Mouse (Mus musculus): Measurements from ENCODE around the gene Ccdc9b. TPM values are rescaled to one million over a fixed set of nuclear protein-coding genes. Genes with fewer than 3 reads are reported as not detected.

The Ccdc9b gene
- polyA plus RNA-seq, 1 experiment from 2014 or later = 1.3 TPM

DNA sequence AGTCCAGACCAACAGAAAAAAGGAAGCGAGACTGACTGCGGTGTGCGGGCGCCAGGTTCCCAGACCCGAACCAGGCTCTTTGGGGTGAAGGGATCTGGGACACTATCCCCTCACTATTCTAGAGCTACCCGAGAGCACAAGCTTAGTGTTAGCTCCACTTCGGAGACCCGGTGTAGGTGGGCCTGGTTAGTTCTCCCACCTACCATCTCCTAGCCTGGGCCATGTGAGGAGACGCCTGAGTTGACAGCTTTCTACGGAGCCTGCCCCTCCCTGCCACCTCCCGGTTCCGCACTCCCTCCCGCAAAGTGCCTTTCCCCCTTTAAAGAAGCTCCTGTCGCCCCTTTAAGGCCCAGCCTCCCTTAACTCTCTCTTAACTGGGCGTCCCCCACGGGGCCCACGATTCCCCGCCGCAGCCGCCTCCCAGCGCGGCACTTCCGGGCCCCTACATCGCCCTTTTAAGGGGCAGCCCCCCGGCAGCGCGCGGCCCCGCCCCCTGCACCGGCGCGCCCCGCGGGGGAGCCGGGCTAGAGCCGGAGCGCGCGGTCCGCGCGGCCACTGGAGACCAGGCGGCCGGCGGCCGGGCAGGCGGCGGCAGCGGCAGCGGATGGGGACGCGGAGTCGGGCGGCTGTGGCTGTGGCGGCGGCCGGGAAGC is 17.1 kb downstream of the Ccdc9b start, which contains the start of gene Inafm2:
TSS of gene Inafm2 (plus strand) at position 527 of the 653 bp plus-strand sequence.
- Histone ChIP-seq H3K4me1 (replicated peaks; ENCODE audit: control insufficient read depth, insufficient read depth, low read length) (peaks cover 28% of the 10 kb centered on the region), H3K4me2 (ENCODE audit: low read length) (peak within 1 kb of the TSS; percentile 78), H3K27me3 (replicated peaks; ENCODE audit: control insufficient read depth, insufficient read depth, low read length) (0 out of 2 replicates have a peak, but pooled peaks cover 7% of the 10 kb centered on the region), H3K4me3 (replicated peaks; ENCODE audit: low read length) (peak within 1 kb of the TSS; percentile 82), H3K9ac (replicated peaks; ENCODE audit: low read depth, low read length) (peak within 1 kb of the TSS; percentile 86), H3K9me3 (ENCODE audit: control insufficient read depth, low read length) (no peaks in the 10 kb centered on the region), H3K36me3 (ENCODE audit: control insufficient read depth, insufficient read depth) (no peaks in the 10 kb centered on the region), H3K27ac (ENCODE audit: low read length) (peak within 1 kb of the TSS; percentile 12; the same call in 1 of the 2 replicates)
- peak; percentile 95 for ATAC-seq
- WGBS = under 1% methylated on average over 52 of the region's 57 CpGs

DNA sequence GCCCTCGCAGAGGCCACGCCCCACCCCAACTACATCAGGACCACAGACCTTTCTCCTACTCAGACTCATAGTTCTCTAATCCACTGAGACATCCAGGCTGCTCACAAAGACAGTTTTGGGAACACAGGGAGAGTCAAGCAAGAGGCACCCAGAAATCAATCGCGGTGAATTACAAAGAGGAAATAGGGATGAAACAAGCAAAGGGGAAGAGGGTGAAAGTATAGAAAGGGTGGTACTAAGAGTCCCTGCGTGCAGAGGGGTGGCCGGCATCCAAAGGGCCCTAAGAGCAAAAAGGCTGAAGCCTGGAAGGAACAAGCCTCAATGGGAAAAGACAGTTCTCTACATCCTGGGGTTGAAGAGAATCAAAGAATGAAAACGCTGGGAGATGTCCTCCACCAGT is 17.8 kb downstream of the Ccdc9b start:
- H3K36me3 ChIP-seq (ENCODE audit: control insufficient read depth, insufficient read depth) = no peaks in the 10 kb centered on the region
- H3K4me2 ChIP-seq (ENCODE audit: low read length) = peak overlapping the region; percentile 78
- H3K9me3 ChIP-seq (ENCODE audit: control insufficient read depth, low read length) = no peaks in the 10 kb centered on the region
- 0 out of 2 replicates have a peak, but pooled peaks cover 7% of the 10 kb centered on the region for H3K27me3 ChIP-seq (replicated peaks; ENCODE audit: control insufficient read depth, insufficient read depth, low read length)
- peak overlapping the region; percentile 82; the same call in 1 of the 2 replicates for H3K4me3 ChIP-seq (replicated peaks; ENCODE audit: low read length)
- H3K4me1 ChIP-seq (replicated peaks; ENCODE audit: control insufficient read depth, insufficient read depth, low read length) = peaks cover 28% of the 10 kb centered on the region
- no peak for ATAC-seq
- 8% methylated on average over 7 of the region's 7 CpGs for WGBS
- no peak overlapping the region for H3K27ac ChIP-seq (ENCODE audit: low read length)
- no peak overlapping the region for H3K9ac ChIP-seq (replicated peaks; ENCODE audit: low read depth, low read length)

DNA sequence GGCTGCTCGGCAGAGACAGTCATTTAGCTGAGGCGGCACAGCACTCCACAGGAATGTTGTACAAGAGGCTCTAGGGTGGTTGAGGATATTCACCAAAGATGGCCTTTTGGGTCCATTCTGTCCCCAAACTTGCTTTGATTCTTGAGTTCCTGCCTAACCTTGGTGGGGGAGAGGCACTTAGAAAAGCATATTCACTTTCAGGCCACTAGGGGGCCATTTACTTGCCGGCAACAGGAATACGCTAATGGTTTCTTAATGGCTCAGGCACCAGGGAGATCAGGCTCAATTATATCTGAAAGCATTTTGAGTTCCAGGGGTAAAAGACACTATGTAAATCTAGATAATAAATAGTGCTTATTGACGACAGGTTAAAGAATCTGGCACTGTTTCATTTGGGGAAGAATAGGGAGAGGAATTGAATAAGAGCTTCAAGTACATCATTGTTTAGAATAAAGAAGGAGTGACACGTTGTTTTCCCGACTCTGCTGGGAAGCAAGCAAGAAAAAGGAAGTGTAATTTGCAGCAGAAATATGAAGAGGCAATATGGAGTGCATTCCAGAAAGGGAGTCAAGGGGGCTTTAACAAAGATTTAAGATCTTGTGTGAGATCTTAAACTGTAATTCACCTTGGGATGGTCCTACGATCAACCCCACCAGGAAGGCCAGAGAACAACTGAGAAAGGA is 19.1 kb downstream of the Ccdc9b start:
- H3K4me3 ChIP-seq (replicated peaks; ENCODE audit: low read length) = no peak overlapping the region
- H3K36me3 ChIP-seq (ENCODE audit: control insufficient read depth, insufficient read depth) = no peaks in the 10 kb centered on the region
- H3K4me2 ChIP-seq (ENCODE audit: low read length) = no peak overlapping the region
- H3K9ac ChIP-seq (replicated peaks; ENCODE audit: low read depth, low read length) = no peak overlapping the region
- ATAC-seq = no peak
- H3K27ac ChIP-seq (ENCODE audit: low read length) = no peak overlapping the region
- 0 out of 2 replicates have a peak, but pooled peaks cover 7% of the 10 kb centered on the region for H3K27me3 ChIP-seq (replicated peaks; ENCODE audit: control insufficient read depth, insufficient read depth, low read length)
- 20% methylated on average over 8 of the region's 8 CpGs for WGBS
- H3K9me3 ChIP-seq (ENCODE audit: control insufficient read depth, low read length) = no peaks in the 10 kb centered on the region
- peaks cover 21% of the 10 kb centered on the region for H3K4me1 ChIP-seq (replicated peaks; ENCODE audit: control insufficient read depth, insufficient read depth, low read length)

DNA sequence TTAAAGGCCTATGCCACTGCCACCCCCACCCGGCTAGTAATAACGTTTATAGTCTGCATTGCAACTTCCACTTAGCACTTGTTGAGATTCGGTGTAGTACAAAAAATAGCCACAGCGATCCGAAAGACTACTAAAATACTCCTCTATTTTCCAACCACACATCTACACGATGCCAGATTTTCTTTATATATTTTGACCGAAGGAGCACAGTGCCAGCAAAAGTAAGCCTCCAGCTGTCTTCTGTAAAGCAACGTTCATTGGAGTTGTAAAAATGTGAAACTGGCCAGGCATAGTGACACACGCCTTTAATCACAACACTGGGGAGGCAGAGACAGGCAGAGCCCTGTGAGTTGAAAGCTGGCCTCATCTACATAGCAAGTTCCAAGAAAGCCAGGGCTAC is 21.3 kb downstream of the Ccdc9b start:
- WGBS = 66% methylated on average over 9 of the region's 9 CpGs
- peaks cover 7% of the 10 kb centered on the region for H3K4me1 ChIP-seq (replicated peaks; ENCODE audit: control insufficient read depth, insufficient read depth, low read length)
- H3K36me3 ChIP-seq (ENCODE audit: control insufficient read depth, insufficient read depth) = no peaks in the 10 kb centered on the region
- no peak overlapping the region for H3K4me2 ChIP-seq (ENCODE audit: low read length)
- H3K9ac ChIP-seq (replicated peaks; ENCODE audit: low read depth, low read length) = no peak overlapping the region
- H3K4me3 ChIP-seq (replicated peaks; ENCODE audit: low read length) = no peak overlapping the region
- H3K27ac ChIP-seq (ENCODE audit: low read length) = no peak overlapping the region
- ATAC-seq = no peak
- H3K27me3 ChIP-seq (replicated peaks; ENCODE audit: control insufficient read depth, insufficient read depth, low read length) = 0 out of 2 replicates have a peak, but pooled peaks cover 7% of the 10 kb centered on the region
- no peaks in the 10 kb centered on the region for H3K9me3 ChIP-seq (ENCODE audit: control insufficient read depth, low read length)

DNA sequence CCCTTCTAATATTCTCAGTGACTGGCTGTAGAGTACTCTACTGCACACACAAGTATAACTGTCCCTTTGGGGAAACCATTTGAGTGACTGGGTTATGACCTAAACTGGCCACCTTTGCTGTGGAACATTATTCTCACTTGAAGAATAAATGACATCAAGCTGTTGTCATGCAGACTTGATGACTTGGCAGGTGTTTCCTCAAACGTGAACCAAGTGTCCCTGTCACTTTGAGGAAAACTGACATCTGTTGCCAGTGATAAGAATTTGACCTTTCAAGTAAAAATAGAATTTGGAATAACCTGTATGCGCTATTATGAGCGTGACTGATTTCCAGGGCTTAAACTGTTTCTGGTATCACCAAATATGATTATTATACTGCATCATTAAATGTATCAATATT is 22.1 kb downstream of the Ccdc9b start:
- 70% methylated on average over 3 of the region's 3 CpGs for WGBS
- no peak overlapping the region for H3K27ac ChIP-seq (ENCODE audit: low read length)
- no peak for ATAC-seq
- H3K36me3 ChIP-seq (ENCODE audit: control insufficient read depth, insufficient read depth) = no peaks in the 10 kb centered on the region
- H3K9me3 ChIP-seq (ENCODE audit: control insufficient read depth, low read length) = no peaks in the 10 kb centered on the region
- no peak overlapping the region for H3K9ac ChIP-seq (replicated peaks; ENCODE audit: low read depth, low read length)
- peaks cover 7% of the 10 kb centered on the region for H3K4me1 ChIP-seq (replicated peaks; ENCODE audit: control insufficient read depth, insufficient read depth, low read length)
- H3K27me3 ChIP-seq (replicated peaks; ENCODE audit: control insufficient read depth, insufficient read depth, low read length) = 0 out of 2 replicates have a peak, but pooled peaks cover 7% of the 10 kb centered on the region
- no peak overlapping the region for H3K4me2 ChIP-seq (ENCODE audit: low read length)
- no peak overlapping the region for H3K4me3 ChIP-seq (replicated peaks; ENCODE audit: low read length)

DNA sequence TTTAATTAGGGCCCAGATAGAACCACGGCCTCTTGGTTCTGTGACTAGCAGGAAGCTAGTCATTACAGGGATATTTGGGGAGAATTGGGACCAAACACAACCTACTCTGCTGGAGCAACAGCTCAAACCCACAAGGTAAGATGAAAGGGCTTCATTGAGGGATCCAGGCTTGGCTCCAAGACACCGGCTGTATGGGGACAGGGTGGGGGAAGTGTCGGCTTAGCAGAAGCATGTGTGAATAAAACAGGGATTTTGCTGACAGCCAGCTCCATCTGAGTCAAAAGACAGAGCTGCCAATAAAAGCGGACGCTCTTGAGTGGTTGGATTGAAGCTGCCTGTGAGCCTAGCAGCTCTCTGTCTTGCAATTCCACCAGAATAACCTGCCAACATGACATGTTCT is 29.1 kb downstream of the Ccdc9b start:
- H3K4me2 ChIP-seq (ENCODE audit: low read length) = no peak overlapping the region
- WGBS = 21% methylated on average over 5 of the region's 5 CpGs

DNA sequence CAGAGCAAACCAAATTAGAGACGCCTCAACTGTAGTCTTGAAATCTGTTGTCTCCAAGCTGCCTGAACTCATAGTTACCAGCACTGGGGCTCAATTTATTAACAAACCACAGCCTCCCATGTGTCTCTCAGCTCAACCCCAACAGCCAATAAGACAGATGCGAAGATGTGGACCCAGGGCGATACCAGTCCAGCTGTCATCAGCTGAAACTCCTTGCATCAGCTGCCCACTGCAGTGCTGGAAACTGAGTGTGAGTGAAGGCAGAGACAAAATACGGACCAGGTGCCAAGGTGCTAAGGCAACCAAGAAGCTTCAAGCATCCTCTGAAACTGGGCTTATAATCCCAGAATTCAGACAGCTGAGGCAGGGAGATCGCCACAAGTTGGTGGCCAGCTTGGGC is 30.5 kb downstream of the Ccdc9b start:
- Histone ChIP-seq H3K9ac (replicated peaks; ENCODE audit: low read depth, low read length) (no peak overlapping the region), H3K27ac (ENCODE audit: low read length) (peak overlapping the region; percentile 21; the same call in 1 of the 2 replicates), H3K4me1 (replicated peaks; ENCODE audit: control insufficient read depth, insufficient read depth, low read length) (peaks cover 22% of the 10 kb centered on the region), H3K9me3 (ENCODE audit: control insufficient read depth, low read length) (no peaks in the 10 kb centered on the region), H3K4me2 (ENCODE audit: low read length) (no peak overlapping the region), H3K36me3 (ENCODE audit: control insufficient read depth, insufficient read depth) (no peaks in the 10 kb centered on the region), H3K4me3 (replicated peaks; ENCODE audit: low read length) (no peak overlapping the region), H3K27me3 (replicated peaks; ENCODE audit: control insufficient read depth, insufficient read depth, low read length) (no peaks in the 10 kb centered on the region)
- 83% methylated on average over 5 of the region's 5 CpGs for WGBS
- ATAC-seq = no peak

More for the DNA sequence above, 29.1 kb downstream of the Ccdc9b start:
- H3K27me3 ChIP-seq (replicated peaks; ENCODE audit: control insufficient read depth, insufficient read depth, low read length) = no peaks in the 10 kb centered on the region
- H3K4me3 ChIP-seq (replicated peaks; ENCODE audit: low read length) = no peak overlapping the region
- peak; percentile 84 for ATAC-seq
- H3K36me3 ChIP-seq (ENCODE audit: control insufficient read depth, insufficient read depth) = no peaks in the 10 kb centered on the region
- peaks cover 20% of the 10 kb centered on the region for H3K4me1 ChIP-seq (replicated peaks; ENCODE audit: control insufficient read depth, insufficient read depth, low read length)
- H3K9me3 ChIP-seq (ENCODE audit: control insufficient read depth, low read length) = no peaks in the 10 kb centered on the region
- H3K9ac ChIP-seq (replicated peaks; ENCODE audit: low read depth, low read length) = no peak overlapping the region
- H3K27ac ChIP-seq (ENCODE audit: low read length) = peak overlapping the region; percentile 31

DNA sequence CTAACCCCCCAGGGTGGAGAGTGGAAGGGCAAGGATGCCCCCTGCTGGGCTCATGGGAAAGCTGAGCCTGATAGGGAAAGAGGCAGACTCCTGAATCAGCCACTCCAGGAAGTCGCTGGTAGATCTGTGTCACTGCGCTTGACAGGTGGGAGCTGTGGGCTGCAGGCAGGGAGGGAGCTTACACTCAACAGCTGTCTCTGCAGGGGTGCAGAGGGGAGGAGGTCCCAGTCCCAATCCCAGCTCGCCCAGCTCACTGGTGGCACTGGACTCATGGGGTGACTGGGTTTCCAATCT is 31.9 kb downstream of the Ccdc9b start:
- Histone ChIP-seq H3K9ac (replicated peaks; ENCODE audit: low read depth, low read length) (no peak overlapping the region), H3K27ac (ENCODE audit: low read length) (no peak overlapping the region), H3K27me3 (replicated peaks; ENCODE audit: control insufficient read depth, insufficient read depth, low read length) (no peaks in the 10 kb centered on the region), H3K9me3 (ENCODE audit: control insufficient read depth, low read length) (no peaks in the 10 kb centered on the region), H3K36me3 (ENCODE audit: control insufficient read depth, insufficient read depth) (no peaks in the 10 kb centered on the region), H3K4me2 (ENCODE audit: low read length) (no peak overlapping the region), H3K4me3 (replicated peaks; ENCODE audit: low read length) (no peak overlapping the region), H3K4me1 (replicated peaks; ENCODE audit: control insufficient read depth, insufficient read depth, low read length) (peaks cover 22% of the 10 kb centered on the region)
- ATAC-seq = peak; percentile 29
- WGBS = 7% methylated on average over 3 of the region's 3 CpGs

DNA sequence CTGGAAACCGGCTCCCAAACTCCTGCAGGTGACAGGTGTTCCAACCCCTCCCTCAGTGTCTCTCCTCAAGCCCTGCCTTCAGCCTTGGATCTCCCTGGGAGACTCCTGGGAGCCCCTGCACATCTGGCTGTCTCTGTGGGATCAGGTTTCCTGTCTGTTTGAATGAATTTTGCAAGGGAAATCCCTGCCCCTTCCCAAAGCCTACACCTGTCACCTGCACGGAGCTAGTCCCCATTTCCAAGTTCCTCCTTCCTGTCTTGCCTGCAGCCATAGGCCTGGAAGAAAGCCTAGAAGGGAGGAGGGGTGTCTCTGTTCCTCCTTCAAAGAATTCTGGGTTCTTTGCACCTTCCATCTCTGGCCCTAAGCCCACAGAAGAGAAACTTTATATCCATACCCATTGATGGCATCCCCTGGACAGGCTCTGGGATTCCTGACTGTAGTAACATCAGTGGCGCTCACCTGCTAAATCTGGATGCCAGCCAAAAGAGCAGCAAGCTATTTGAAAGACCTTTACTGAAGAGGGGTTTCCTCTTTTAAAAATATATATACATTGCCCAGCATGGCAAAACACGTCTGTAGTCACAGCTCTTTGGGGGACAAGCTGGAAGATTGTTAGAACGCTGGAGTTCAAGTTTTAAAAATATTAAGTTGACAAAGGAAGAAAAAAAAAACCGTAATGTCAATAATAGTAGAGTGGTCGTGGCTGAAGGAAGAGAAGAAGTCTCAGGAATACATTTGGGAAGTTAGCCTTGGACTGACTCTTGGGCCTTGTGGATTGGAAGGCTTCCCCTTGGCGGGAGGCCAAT is 32.4 kb downstream of the Ccdc9b start:
- H3K27me3 ChIP-seq (replicated peaks; ENCODE audit: control insufficient read depth, insufficient read depth, low read length) = no peaks in the 10 kb centered on the region
- no peak overlapping the region for H3K9ac ChIP-seq (replicated peaks; ENCODE audit: low read depth, low read length)
- H3K9me3 ChIP-seq (ENCODE audit: control insufficient read depth, low read length) = no peaks in the 10 kb centered on the region
- ATAC-seq = no peak
- H3K4me3 ChIP-seq (replicated peaks; ENCODE audit: low read length) = no peak overlapping the region
- peaks cover 22% of the 10 kb centered on the region for H3K4me1 ChIP-seq (replicated peaks; ENCODE audit: control insufficient read depth, insufficient read depth, low read length)
- WGBS = 22% methylated on average over 8 of the region's 8 CpGs
- H3K27ac ChIP-seq (ENCODE audit: low read length) = no peak overlapping the region
- H3K36me3 ChIP-seq (ENCODE audit: control insufficient read depth, insufficient read depth) = no peaks in the 10 kb centered on the region
- H3K4me2 ChIP-seq (ENCODE audit: low read length) = no peak overlapping the region
